Mouse (Mus musculus): ENCODE results near the gene Gm43517. TPM values are rescaled to one million over a fixed set of nuclear protein-coding genes. Genes with fewer than 3 reads are reported as not detected.

The Gm43517 gene
- total RNA-seq, 1 experiment from 2014 or later = not detected

- no peak for ATAC-seq (replicated peaks; ENCODE audit: low read depth, poor library complexity, severe bottlenecking)
Observed at GRCm38 (mm10) chr12:49400036-49400852, 15.3 kb downstream of the Gm43517 start.

- peak; percentile 54 for ATAC-seq (replicated peaks; ENCODE audit: low read depth, poor library complexity, severe bottlenecking)
Observed at GRCm38 (mm10) chr12:49400853-49401118, 15.8 kb downstream of the Gm43517 start.

- 0 out of 2 replicates have a peak, but pooled peaks have one; percentile 22 for ATAC-seq (replicated peaks; ENCODE audit: low read depth, poor library complexity, severe bottlenecking)
Observed at GRCm38 (mm10) chr12:49401119-49401795, 16.3 kb downstream of the Gm43517 start.

GRCm38 (mm10) chr12:49401796-49402130 is 16.8 kb downstream of the Gm43517 start:
- ATAC-seq (replicated peaks; ENCODE audit: low read depth, poor library complexity, severe bottlenecking) = no peak

- no peak for ATAC-seq (replicated peaks; ENCODE audit: low read depth, poor library complexity, severe bottlenecking)
Observed at GRCm38 (mm10) chr12:49409833-49410232, 24.9 kb downstream of the Gm43517 start.

GRCm38 (mm10) chr12:49417963-49418362 is 33.0 kb downstream of the Gm43517 start:
- ATAC-seq (replicated peaks; ENCODE audit: low read depth, poor library complexity, severe bottlenecking) = no peak

Other genes starting within 250 kb of the Gm43517 start
- gene Foxg1, start 2.5 kb upstream of the Gm43517 start, total RNA-seq (2017) = not detected in 2 replicates

Data from common myeloid progenitor, adult 5-6 weeks (primary cell).